Mouse (Mus musculus): Measurements from ENCODE around the gene Rrp1. TPM values are rescaled to one million over a fixed set of nuclear protein-coding genes. Genes with fewer than 3 reads are reported as not detected.

Gene Rrp1
- polyA plus RNA-seq (2012; rRNA removed) = 24.4 and 42.0 TPM in 2 replicates

DNA sequence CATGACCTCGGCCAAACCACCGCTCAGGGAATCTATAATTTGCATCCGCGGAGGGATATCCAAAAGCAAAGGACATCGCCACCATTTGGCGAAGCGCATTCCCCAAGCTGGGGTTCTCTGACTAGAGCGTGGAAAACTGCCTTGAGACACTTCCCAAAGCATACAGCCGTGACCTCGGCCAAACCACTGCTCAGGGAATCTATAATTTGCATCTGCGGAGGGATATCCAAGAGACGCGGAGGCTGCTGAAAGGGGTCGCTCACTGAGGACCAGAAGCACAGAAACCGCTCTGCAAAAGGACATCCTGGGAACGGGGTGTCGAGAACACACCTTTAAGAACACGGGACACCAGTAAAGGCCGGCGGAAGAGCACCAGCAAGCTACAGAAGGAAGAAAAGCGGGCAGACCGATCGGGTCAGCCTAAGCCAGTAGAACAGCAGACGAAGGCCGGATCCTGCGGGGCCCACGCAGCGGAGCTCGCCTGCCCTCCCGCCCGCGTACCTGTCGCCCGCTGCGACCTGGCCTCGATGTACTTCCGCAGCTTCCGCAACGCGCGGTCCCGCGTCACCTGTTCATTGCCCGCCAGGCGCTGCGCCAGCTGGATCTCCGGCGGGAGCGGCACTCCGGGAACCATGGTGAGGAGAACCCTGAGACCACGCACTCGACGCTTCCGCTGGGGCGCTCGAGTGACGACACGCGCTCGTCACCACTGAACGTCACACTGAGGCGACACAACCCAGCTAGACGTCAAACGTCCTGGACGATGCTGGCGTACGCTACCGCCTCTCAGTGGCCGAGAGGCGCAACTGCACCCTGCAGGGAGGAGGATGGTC lies at the start of gene Rrp1:
Gene Rrp1 (minus strand): TSS at position 725 of the 833 bp plus-strand sequence.
- H3K27me3 ChIP-seq (ENCODE audit: control insufficient read depth, insufficient read depth, low read length) = no peaks in the 10 kb centered on the region
- peak within 1 kb of the TSS; percentile 65 for H3K4me3 ChIP-seq (ENCODE audit: low read depth, low read length)
- WGBS = under 1% methylated on average over 70 of the region's 70 CpGs
- peaks cover 22% of the 10 kb centered on the region for H3K36me3 ChIP-seq (ENCODE audit: control insufficient read depth, insufficient read depth, low read length)
- TF ChIP-seq CTCF (IDR thresholded peaks at IDR 0.05; ENCODE audit: extremely low read depth, insufficient read length, insufficient replicate concordance, low read depth, low read length) = peak; percentile 98
- TF ChIP-seq POLR2A (IDR thresholded peaks at IDR 0.05; ENCODE audit: low read depth, low read length) = peak; percentile 38; the same call in 1 of the 2 replicates
- H3K27ac ChIP-seq (ENCODE audit: insufficient read depth, low read depth, low read length) = peak within 1 kb of the TSS; percentile 12; the same call in 1 of the 2 replicates
- H3K4me1 ChIP-seq (ENCODE audit: control insufficient read depth, insufficient read depth, insufficient read length, low read length) = no peaks in the 10 kb centered on the region

- WGBS = 46% methylated on average over 4 of the region's 4 CpGs
- H3K4me3 ChIP-seq (ENCODE audit: low read depth, low read length) = no peak overlapping the region
- 0 out of 2 replicates have a peak overlapping the region, but pooled peaks have one; percentile 87 for H3K27ac ChIP-seq (ENCODE audit: insufficient read depth, low read depth, low read length)
- H3K4me1 ChIP-seq (ENCODE audit: control insufficient read depth, insufficient read depth, insufficient read length, low read length) = peaks cover 58% of the 10 kb centered on the region
- peak; percentile 33; the same call in 1 of the 2 replicates for TF ChIP-seq CTCF (IDR thresholded peaks at IDR 0.05; ENCODE audit: extremely low read depth, insufficient read length, insufficient replicate concordance, low read depth, low read length)
- no peak for TF ChIP-seq POLR2A (IDR thresholded peaks at IDR 0.05; ENCODE audit: low read depth, low read length)
- H3K27me3 ChIP-seq (ENCODE audit: control insufficient read depth, insufficient read depth, low read length) = no peaks in the 10 kb centered on the region
- H3K36me3 ChIP-seq (ENCODE audit: control insufficient read depth, insufficient read depth, low read length) = no peaks in the 10 kb centered on the region
Measured at GRCm38 (mm10) chr10:78461767-78462166, 48.9 kb upstream of the Rrp1 start.

GRCm38 (mm10) chr10:78460463-78460862 lies 47.6 kb upstream of the Rrp1 start:
- WGBS = 8% methylated on average over 5 of the region's 5 CpGs
- H3K27ac ChIP-seq (ENCODE audit: insufficient read depth, low read depth, low read length) = peak overlapping the region; percentile 82
- no peaks in the 10 kb centered on the region for H3K36me3 ChIP-seq (ENCODE audit: control insufficient read depth, insufficient read depth, low read length)
- TF ChIP-seq CTCF (IDR thresholded peaks at IDR 0.05; ENCODE audit: extremely low read depth, insufficient read length, insufficient replicate concordance, low read depth, low read length) (no peak), POLR2A (IDR thresholded peaks at IDR 0.05; ENCODE audit: low read depth, low read length) (no peak)
- no peak overlapping the region for H3K4me3 ChIP-seq (ENCODE audit: low read depth, low read length)
- no peaks in the 10 kb centered on the region for H3K27me3 ChIP-seq (ENCODE audit: control insufficient read depth, insufficient read depth, low read length)
- peaks cover 60% of the 10 kb centered on the region for H3K4me1 ChIP-seq (ENCODE audit: control insufficient read depth, insufficient read depth, insufficient read length, low read length)

DNA sequence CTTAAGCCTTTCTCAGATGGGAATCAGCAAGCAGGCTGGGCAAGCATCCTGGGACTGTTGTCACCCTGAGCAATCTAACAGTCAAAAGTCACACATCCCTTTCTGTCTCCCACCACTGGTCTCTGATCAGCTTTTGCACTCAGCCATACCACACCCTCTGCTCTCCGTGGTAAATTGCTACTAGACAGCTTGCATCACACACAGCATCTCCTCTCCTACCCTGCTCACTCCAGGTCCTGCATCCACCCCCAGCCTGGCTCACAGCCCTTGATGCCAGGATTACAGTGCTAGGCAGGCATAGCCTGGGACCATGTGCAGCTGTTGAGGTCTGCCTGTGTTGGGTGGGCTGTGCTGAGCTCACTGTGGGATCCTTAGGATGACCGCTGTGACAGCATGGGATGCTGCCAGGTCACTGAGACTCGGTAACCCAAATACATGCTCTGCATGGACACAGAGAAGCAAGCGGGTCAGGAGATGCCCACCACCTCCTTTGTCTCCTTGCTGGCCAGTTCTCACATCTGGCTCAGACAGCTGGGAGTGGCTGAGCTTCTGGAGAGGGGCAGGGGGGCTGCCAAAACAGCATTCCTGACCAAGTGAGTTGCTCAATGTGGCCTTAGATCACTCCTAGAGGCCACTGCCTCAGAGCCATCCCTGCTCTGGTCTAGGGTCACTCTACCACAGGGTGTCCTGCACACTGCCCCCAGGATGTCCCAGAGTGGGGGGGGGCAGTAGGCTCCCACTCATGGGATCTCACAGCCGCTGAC lies 45.7 kb upstream of the Rrp1 start:
- H3K4me1 ChIP-seq (ENCODE audit: control insufficient read depth, insufficient read depth, insufficient read length, low read length) = peaks cover 46% of the 10 kb centered on the region
- no peaks in the 10 kb centered on the region for H3K27me3 ChIP-seq (ENCODE audit: control insufficient read depth, insufficient read depth, low read length)
- no peaks in the 10 kb centered on the region for H3K36me3 ChIP-seq (ENCODE audit: control insufficient read depth, insufficient read depth, low read length)
- WGBS = 68% methylated on average over 5 of the region's 5 CpGs
- TF ChIP-seq POLR2A (IDR thresholded peaks at IDR 0.05; ENCODE audit: low read depth, low read length) = no peak
- no peak for TF ChIP-seq CTCF (IDR thresholded peaks at IDR 0.05; ENCODE audit: extremely low read depth, insufficient read length, insufficient replicate concordance, low read depth, low read length)
- peak overlapping the region; percentile 68 for H3K27ac ChIP-seq (ENCODE audit: insufficient read depth, low read depth, low read length)
- H3K4me3 ChIP-seq (ENCODE audit: low read depth, low read length) = no peak overlapping the region

DNA sequence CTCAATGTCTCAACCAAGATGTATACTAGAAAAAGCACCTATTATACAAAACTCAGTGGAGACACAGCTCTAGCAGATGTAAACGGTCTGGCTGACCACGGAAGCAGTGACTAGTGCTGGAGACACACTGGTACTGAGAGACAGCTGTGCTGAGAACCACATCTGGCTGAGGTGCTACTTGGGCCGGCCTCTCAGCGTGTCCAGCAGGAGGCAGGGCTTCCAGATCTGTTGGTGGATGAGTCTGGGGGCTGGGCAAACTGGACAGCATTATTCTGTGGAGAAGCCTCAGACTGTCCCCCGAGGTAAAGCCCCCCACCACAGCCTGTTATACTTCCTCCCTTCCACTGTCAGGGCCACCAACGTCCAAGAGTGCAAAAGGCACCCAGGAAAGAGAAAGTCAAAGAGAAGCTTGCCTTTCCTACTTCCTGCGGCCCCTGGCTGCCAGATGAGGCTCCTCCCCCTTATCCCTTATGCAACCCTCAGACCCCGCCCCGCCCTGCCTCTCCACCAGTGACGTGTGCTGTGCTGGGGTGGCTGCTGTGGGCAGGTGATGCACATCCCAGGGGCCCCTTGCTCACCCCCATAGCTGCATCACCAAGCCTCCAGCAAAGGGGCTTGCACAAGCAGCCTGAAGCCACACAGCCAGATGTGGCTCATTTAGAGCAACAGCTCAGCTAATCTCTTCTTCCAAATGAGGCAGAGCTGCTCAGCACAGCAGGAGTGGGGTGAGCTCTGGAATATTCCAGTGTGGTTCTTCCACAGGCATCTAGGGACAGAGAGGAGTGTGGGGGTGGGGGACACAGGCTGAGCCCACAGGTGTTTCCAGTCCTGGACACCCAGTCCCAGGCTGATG lies 44.9 kb upstream of the Rrp1 start:
- Histone ChIP-seq H3K27ac (ENCODE audit: insufficient read depth, low read depth, low read length) (peak overlapping the region; percentile 79), H3K4me3 (ENCODE audit: low read depth, low read length) (peak overlapping the region; percentile 42), H3K27me3 (ENCODE audit: control insufficient read depth, insufficient read depth, low read length) (no peaks in the 10 kb centered on the region), H3K4me1 (ENCODE audit: control insufficient read depth, insufficient read depth, insufficient read length, low read length) (peaks cover 43% of the 10 kb centered on the region), H3K36me3 (ENCODE audit: control insufficient read depth, insufficient read depth, low read length) (no peaks in the 10 kb centered on the region)
- WGBS = 30% methylated on average over 10 of the region's 10 CpGs
- TF ChIP-seq POLR2A (IDR thresholded peaks at IDR 0.05; ENCODE audit: low read depth, low read length) = peak; percentile 35; the same call in 1 of the 2 replicates
- peak; percentile 48; the same call in 1 of the 2 replicates for TF ChIP-seq CTCF (IDR thresholded peaks at IDR 0.05; ENCODE audit: extremely low read depth, insufficient read length, insufficient replicate concordance, low read depth, low read length)

DNA sequence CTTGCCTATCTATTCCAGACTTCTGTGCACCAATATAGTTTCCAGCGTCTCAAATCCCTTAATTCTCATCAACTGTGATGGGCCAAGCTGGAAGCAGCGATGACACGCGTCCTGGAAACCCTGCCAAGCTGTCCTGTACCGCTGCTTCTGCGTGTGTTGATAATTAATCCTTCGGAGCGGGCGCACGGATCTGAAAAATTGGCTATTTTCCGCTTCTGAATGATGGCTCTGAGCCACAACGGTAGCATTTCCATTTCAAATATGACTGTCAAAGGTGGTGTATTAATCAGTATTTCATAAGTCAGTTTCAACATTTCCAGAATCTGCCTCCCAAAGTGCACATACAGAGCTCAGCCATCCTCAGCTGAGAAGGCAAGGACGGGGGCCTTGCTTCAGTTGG lies 43.9 kb upstream of the Rrp1 start:
- Histone ChIP-seq H3K4me3 (ENCODE audit: low read depth, low read length) (no peak overlapping the region), H3K4me1 (ENCODE audit: control insufficient read depth, insufficient read depth, insufficient read length, low read length) (peaks cover 34% of the 10 kb centered on the region), H3K27me3 (ENCODE audit: control insufficient read depth, insufficient read depth, low read length) (no peaks in the 10 kb centered on the region), H3K36me3 (ENCODE audit: control insufficient read depth, insufficient read depth, low read length) (no peaks in the 10 kb centered on the region; the same call in 1 of the 2 replicates), H3K27ac (ENCODE audit: insufficient read depth, low read depth, low read length) (no peak overlapping the region)
- no peak for TF ChIP-seq POLR2A (IDR thresholded peaks at IDR 0.05; ENCODE audit: low read depth, low read length)
- TF ChIP-seq CTCF (IDR thresholded peaks at IDR 0.05; ENCODE audit: extremely low read depth, insufficient read length, insufficient replicate concordance, low read depth, low read length) = no peak
- WGBS = 83% methylated on average over 13 of the region's 13 CpGs
